Mouse (Mus musculus) E14TG2a.4 (cell line): ENCODE data around the gene Sc5d.
A peak's percentile ranks its signal among the peaks of the same experiment; 100 is the strongest.

Source experiments
- H3K27me3 ChIP-seq: 2 replicates; pipeline ENCODE4 v1.6.1; 2014; ENCODE audit warnings: low read length, control low read depth; ENCODE audit not compliant: insufficient read depth
- H3K36me3 ChIP-seq: 2 replicates; pipeline ENCODE4 v1.6.1; 2014; ENCODE audit warnings: low read length, control low read depth; ENCODE audit not compliant: insufficient read depth
- H3K4me1 ChIP-seq: replicated peaks from 2 replicates; pipeline ENCODE4 v1.6.1; 2014; ENCODE audit warnings: low read depth, low read length, control low read depth
- H3K4me3 ChIP-seq: replicated peaks from 2 replicates; pipeline ENCODE4 v1.5.1; 2014; ENCODE audit warnings: mild to moderate bottlenecking, low read length
- H3K9me3 ChIP-seq: 2 replicates; pipeline ENCODE4 v1.6.1; 2014; ENCODE audit warnings: low read length, control low read depth
- CTCF ChIP-seq: conservative IDR thresholded peaks from 2 replicates; pipeline ENCODE4 v1.5.1; 2014; ENCODE audit warnings: low read length
- NANOG ChIP-seq: IDR thresholded peaks from 2 replicates; pipeline ENCODE4 v1.6.1; 2014; ENCODE audit warnings: borderline replicate concordance, low read length, mixed read lengths
- POU5F1 ChIP-seq: IDR thresholded peaks from 2 replicates; pipeline ENCODE4 v1.6.1; 2014; ENCODE audit warnings: low read length, borderline replicate concordance

Gene Sc5d

DNA sequence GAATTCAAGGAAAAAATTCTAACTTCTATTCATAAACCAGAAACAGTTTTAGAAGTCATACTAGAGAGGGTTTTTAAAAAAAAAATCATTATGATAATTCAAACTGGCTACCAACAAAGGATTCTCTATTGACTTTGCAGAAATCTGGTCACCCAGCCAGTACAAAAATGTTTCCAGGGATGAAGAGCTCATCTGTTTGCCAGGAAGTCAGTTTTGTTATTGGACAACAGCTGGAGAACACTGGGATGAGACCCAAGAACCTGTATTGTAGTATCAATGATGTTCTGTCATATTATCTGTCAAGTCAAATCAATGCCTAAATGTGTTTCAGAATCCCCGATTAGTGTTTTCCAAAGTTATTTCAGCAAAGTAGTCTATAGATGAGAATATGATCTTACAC is 50.9 kb downstream of the Sc5d start:
- H3K9me3 ChIP-seq = no peaks in the 10 kb centered on the region
- H3K36me3 ChIP-seq = no peaks in the 10 kb centered on the region
- H3K4me1 ChIP-seq = peaks cover 16% of the 10 kb centered on the region
- no peaks in the 10 kb centered on the region for H3K27me3 ChIP-seq
- H3K4me3 ChIP-seq = no peak overlapping the region
- TF ChIP-seq NANOG (no peak), CTCF (no peak), POU5F1 (no peak)

DNA sequence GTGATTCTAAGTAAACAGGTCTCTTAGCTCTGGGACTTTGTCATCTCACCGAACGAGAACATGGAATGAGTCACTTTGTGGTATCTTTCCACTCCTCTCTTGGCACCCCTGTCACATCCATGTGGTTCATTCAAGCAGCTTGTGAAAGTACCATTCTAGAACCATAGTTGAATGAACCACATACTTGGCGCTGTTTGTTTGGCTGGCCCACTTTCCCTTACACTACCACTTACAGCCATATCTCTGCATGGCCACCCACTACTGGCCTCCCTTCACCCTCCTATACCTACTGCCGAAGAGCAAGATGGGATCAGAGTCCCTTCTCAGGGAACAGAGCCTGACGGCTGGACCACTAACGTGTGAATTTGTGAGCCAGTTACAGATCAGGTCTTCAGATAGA is 54.4 kb downstream of the Sc5d start:
- Histone ChIP-seq H3K9me3 (no peaks in the 10 kb centered on the region), H3K4me3 (no peak overlapping the region), H3K36me3 (no peaks in the 10 kb centered on the region), H3K4me1 (peaks cover 5% of the 10 kb centered on the region; the same call in 1 of the 2 replicates), H3K27me3 (no peaks in the 10 kb centered on the region)
- TF ChIP-seq POU5F1 = no peak
- TF ChIP-seq NANOG = no peak
- no peak for TF ChIP-seq CTCF

DNA sequence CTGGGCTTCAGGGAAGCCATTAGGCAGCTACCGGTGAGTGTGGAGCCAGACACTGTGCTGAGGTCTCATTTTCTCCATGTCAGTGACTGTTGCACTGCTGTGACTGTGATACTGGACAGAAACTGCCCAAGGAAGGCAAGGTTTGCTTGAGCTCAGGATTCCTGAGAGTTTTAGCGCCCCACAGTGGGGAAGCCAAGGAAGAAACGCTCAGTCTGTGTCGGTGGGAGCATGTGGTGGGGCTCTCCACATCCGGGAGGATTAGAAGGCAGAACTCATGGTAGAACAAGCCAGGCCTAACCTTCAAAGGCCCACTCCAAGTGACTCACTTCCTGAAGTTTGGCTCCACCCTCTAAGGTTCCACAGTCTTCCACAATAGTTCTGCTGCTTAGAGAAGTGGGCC is 55.6 kb downstream of the Sc5d start:
- H3K4me3 ChIP-seq = no peak overlapping the region
- H3K4me1 ChIP-seq = peaks cover 5% of the 10 kb centered on the region; the same call in 1 of the 2 replicates
- H3K36me3 ChIP-seq = no peaks in the 10 kb centered on the region
- no peak for TF ChIP-seq POU5F1
- peak; percentile 21 for TF ChIP-seq CTCF
- no peak for TF ChIP-seq NANOG
- H3K27me3 ChIP-seq = peaks cover 4% of the 10 kb centered on the region; the same call in 1 of the 2 replicates
- no peaks in the 10 kb centered on the region for H3K9me3 ChIP-seq

DNA sequence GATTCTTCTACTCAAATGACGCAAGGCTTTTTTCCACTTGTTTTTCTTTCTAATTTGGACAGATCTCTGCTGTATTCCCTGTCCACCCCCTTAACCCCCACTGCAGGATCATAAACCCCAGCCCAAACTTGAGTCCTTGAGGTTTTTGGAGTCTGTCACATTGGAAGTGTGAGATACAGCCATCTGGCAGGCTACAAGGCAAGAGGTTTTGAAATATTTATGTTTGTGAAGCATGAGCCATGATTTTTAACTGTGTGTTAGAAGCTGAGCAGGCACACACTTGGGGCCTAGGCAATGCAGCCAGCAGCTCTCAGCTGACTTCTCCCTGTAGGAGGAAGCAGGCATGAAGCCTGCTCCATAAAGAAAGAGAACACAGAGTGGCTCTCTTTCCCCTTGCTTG is 57.3 kb downstream of the Sc5d start:
- Histone ChIP-seq H3K36me3 (no peaks in the 10 kb centered on the region), H3K4me3 (no peak overlapping the region), H3K9me3 (no peaks in the 10 kb centered on the region), H3K4me1 (peaks cover 5% of the 10 kb centered on the region; the same call in 1 of the 2 replicates), H3K27me3 (peaks cover 4% of the 10 kb centered on the region; the same call in 1 of the 2 replicates)
- TF ChIP-seq NANOG (no peak), CTCF (no peak), POU5F1 (no peak)

DNA sequence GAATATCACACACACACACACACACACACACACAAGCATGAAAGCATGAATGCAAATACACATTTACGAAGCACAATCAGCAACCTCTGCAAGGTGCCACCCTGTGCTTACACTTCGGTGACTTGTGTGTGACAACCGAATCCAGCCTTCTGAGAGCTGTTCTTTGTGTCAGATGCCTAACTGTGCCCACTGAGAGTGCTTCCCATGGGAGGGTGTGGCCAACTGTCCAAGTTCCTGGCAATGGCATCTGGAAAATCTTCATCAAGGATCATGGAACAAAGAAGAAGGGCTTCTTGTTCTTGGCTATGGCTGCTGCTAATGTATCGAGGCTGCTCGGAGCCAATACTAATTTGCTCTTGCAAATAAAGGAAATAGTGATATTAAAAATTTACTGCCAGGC is 61.8 kb downstream of the Sc5d start:
- Histone ChIP-seq H3K27me3 (peaks cover 4% of the 10 kb centered on the region; the same call in 1 of the 2 replicates), H3K4me1 (peaks cover 7% of the 10 kb centered on the region), H3K36me3 (no peaks in the 10 kb centered on the region), H3K9me3 (no peaks in the 10 kb centered on the region; the same call in 1 of the 2 replicates), H3K4me3 (no peak overlapping the region)
- TF ChIP-seq NANOG (no peak), CTCF (no peak), POU5F1 (no peak)
